Mouse (Mus musculus): ENCODE measurements around the gene Cdh12. TPM values are rescaled to one million over a fixed set of nuclear protein-coding genes. Genes with fewer than 3 reads are reported as not detected.
"Not testable (repeated sequence)": the region's sequence is repeated elsewhere in the genome, so short reads cannot be mapped to it uniquely, and the experiment has no call there.

The Cdh12 gene
- total and polyA plus RNA-seq, 2 experiments from 2014 or later: 14.3 to 14.5 TPM

DNA sequence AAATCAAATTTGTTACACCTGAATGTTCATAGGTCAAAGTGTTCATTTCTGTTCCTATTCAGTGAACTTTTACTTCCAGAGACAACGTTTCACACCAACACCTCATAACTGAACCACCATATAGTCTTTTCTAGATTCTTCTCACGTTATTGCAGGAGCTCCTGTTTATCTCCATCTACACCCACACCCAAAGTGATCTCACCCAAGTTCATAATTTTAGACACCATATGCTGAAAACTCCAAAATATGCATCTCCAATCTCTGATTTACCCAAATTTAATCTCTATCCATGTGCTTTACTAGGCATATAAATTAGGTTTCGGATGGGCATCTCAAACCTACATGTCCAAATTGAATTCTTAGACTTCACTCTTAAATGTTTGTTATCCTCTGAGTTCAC lies 13.4 kb downstream of the Cdh12 start:
- no peak overlapping the region for H3K4me3 ChIP-seq (ENCODE audit: low read depth, low read length)
- 82% methylated on average over 3 of the region's 3 CpGs for WGBS
- H3K9me3 ChIP-seq (ENCODE audit: low read length): no peaks in the 10 kb centered on the region
- H3K27ac ChIP-seq (ENCODE audit: low read depth, low read length): no peak overlapping the region
- no peaks in the 10 kb centered on the region for H3K4me1 ChIP-seq (ENCODE audit: insufficient read depth, low read length)
- no peak for DNase-seq (ENCODE audit: low spot score)
- ATAC-seq (ENCODE audit: low FRiP score): no peak
- TF ChIP-seq CTCF (IDR thresholded peaks at IDR 0.05): no peak
- H3K9ac ChIP-seq (replicated peaks; ENCODE audit: low read length, poor library complexity, severe bottlenecking): no peak overlapping the region
- no peak overlapping the region for H3K4me2 ChIP-seq (ENCODE audit: low read depth, low read length, poor library complexity, severe bottlenecking)
- H3K36me3 ChIP-seq (ENCODE audit: insufficient read depth, low read length): no peaks in the 10 kb centered on the region
- H3K27me3 ChIP-seq (ENCODE audit: insufficient read depth, low read length): no peaks in the 10 kb centered on the region

DNA sequence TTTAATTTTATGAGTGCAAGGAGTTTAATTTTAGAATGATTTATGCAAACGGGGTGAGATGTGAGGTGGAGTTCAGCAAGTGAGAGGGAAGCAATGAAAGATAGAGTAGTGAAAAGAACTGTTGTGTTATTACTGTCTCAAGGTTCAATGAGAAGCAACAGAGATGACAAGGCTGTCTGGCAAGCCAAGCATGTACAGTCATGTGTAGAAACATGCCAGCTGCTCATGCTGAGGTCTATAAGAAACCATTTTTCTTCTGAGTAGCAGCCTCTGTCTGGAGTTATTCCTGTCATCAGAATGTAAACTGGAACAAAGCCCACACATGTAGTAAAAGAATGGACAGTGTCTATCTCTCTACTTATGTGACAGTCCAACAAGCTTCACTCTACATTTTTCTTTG lies 14.5 kb downstream of the Cdh12 start:
- ATAC-seq (ENCODE audit: low FRiP score) (no peak), DNase-seq (ENCODE audit: low spot score) (peak; percentile 46)
- H3K27me3 ChIP-seq (ENCODE audit: insufficient read depth, low read length): no peaks in the 10 kb centered on the region
- no peaks in the 10 kb centered on the region for H3K36me3 ChIP-seq (ENCODE audit: insufficient read depth, low read length)
- WGBS: 89% methylated on average over 1 of the region's 1 CpGs
- no peak overlapping the region for H3K27ac ChIP-seq (ENCODE audit: low read depth, low read length)
- H3K4me3 ChIP-seq (ENCODE audit: low read depth, low read length): no peak overlapping the region
- no peak overlapping the region for H3K9ac ChIP-seq (replicated peaks; ENCODE audit: low read length, poor library complexity, severe bottlenecking)
- no peak overlapping the region for H3K4me2 ChIP-seq (ENCODE audit: low read depth, low read length, poor library complexity, severe bottlenecking)
- H3K9me3 ChIP-seq (ENCODE audit: low read length): no peaks in the 10 kb centered on the region
- no peak for TF ChIP-seq CTCF (IDR thresholded peaks at IDR 0.05)
- H3K4me1 ChIP-seq (ENCODE audit: insufficient read depth, low read length): no peaks in the 10 kb centered on the region

DNA sequence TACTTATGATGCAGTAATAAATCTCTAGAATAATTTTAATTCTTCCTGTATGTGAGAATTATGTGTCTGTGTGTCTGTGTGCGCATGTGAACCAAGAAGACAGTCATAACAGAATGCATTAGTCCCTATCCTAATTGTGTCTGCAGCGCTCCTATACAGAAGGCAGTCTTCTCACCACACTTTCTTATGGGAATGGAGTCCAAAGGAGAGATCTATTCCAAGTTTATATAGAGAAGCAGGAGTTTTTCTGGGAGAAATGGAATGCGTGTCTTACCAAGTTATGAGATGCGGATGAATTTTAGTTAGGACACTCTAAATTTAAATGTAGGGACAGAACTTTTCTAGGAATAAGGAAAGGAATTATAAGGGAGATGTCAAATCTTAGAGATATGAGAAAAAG lies 101.9 kb downstream of the Cdh12 start:
- H3K4me1 ChIP-seq (ENCODE audit: insufficient read depth, low read length): no peaks in the 10 kb centered on the region
- WGBS: 94% methylated on average over 4 of the region's 4 CpGs
- H3K27me3 ChIP-seq (ENCODE audit: insufficient read depth, low read length): no peaks in the 10 kb centered on the region
- H3K36me3 ChIP-seq (ENCODE audit: insufficient read depth, low read length): no peaks in the 10 kb centered on the region
- H3K4me3 ChIP-seq (ENCODE audit: low read depth, low read length): no peak overlapping the region
- no peak for DNase-seq (ENCODE audit: low spot score)
- no peak overlapping the region for H3K27ac ChIP-seq (ENCODE audit: low read depth, low read length)
- H3K9me3 ChIP-seq (ENCODE audit: low read length): no peaks in the 10 kb centered on the region
- no peak for TF ChIP-seq CTCF (IDR thresholded peaks at IDR 0.05)
- H3K9ac ChIP-seq (replicated peaks; ENCODE audit: low read length, poor library complexity, severe bottlenecking): no peak overlapping the region
- no peak for ATAC-seq (ENCODE audit: low FRiP score)
- no peak overlapping the region for H3K4me2 ChIP-seq (ENCODE audit: low read depth, low read length, poor library complexity, severe bottlenecking)

DNA sequence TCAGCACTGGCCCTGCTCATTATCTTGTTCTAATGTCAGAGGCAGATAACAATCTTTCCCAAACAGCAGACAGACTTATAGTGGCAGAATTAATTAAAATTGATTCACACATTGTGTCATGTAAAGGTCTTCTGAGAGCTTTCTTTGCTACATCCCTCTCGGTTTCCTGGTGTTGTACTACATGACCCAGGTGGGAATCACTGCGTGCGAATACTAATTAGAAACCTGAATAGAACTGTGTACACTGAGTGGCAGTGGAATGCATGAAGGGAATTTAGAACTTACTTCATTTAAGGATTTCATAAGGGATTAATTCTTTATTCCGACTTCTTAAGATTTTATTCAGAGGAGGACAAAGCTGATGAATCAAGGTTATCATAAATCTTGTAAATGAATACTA lies 121.9 kb downstream of the Cdh12 start:
- ATAC-seq (ENCODE audit: low FRiP score) (no peak), DNase-seq (ENCODE audit: low spot score) (no peak)
- Histone ChIP-seq H3K9ac (replicated peaks; ENCODE audit: low read length, poor library complexity, severe bottlenecking) (no peak overlapping the region), H3K4me3 (ENCODE audit: low read depth, low read length) (no peak overlapping the region), H3K4me1 (ENCODE audit: insufficient read depth, low read length) (no peaks in the 10 kb centered on the region), H3K36me3 (ENCODE audit: insufficient read depth, low read length) (no peaks in the 10 kb centered on the region), H3K9me3 (ENCODE audit: low read length) (no peaks in the 10 kb centered on the region), H3K27ac (ENCODE audit: low read depth, low read length) (no peak overlapping the region), H3K27me3 (ENCODE audit: insufficient read depth, low read length) (no peaks in the 10 kb centered on the region), H3K4me2 (ENCODE audit: low read depth, low read length, poor library complexity, severe bottlenecking) (no peak overlapping the region)
- TF ChIP-seq CTCF (IDR thresholded peaks at IDR 0.05): no peak
- 66% methylated on average over 4 of the region's 4 CpGs for WGBS

DNA sequence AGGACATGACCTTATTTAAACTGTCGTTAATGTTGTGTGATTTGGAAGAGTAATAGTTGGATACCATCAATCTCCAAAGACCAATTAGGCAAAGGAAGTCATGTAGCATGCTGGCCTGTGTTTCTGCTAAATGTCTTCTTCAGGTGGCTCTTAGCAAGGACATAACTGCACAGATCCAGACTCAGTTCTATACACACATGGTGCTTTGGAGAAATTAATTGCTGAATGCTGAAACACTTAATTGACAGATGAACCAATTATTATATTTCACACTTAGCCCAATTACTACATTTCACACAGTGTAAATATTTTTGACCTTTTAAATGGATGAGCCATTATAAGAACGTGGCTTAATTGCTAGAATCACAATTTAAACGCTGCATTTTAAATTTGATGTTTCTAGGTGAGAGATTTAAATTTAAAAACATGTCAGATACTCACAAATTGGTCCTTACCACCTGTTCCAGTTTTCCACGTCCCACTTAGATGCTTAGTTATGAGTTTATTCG lies 133.6 kb downstream of the Cdh12 start:
- 69% methylated on average over 5 of the region's 5 CpGs for WGBS
- H3K4me3 ChIP-seq (ENCODE audit: low read depth, low read length): no peak overlapping the region
- TF ChIP-seq CTCF (IDR thresholded peaks at IDR 0.05): no peak
- no peaks in the 10 kb centered on the region for H3K9me3 ChIP-seq (ENCODE audit: low read length)
- no peak overlapping the region for H3K27ac ChIP-seq (ENCODE audit: low read depth, low read length)
- no peaks in the 10 kb centered on the region for H3K4me1 ChIP-seq (ENCODE audit: insufficient read depth, low read length)
- H3K27me3 ChIP-seq (ENCODE audit: insufficient read depth, low read length): no peaks in the 10 kb centered on the region
- no peak for DNase-seq (ENCODE audit: low spot score)
- no peak overlapping the region for H3K4me2 ChIP-seq (ENCODE audit: low read depth, low read length, poor library complexity, severe bottlenecking)
- H3K36me3 ChIP-seq (ENCODE audit: insufficient read depth, low read length): no peaks in the 10 kb centered on the region
- no peak overlapping the region for H3K9ac ChIP-seq (replicated peaks; ENCODE audit: low read length, poor library complexity, severe bottlenecking)
- ATAC-seq (ENCODE audit: low FRiP score): no peak

DNA sequence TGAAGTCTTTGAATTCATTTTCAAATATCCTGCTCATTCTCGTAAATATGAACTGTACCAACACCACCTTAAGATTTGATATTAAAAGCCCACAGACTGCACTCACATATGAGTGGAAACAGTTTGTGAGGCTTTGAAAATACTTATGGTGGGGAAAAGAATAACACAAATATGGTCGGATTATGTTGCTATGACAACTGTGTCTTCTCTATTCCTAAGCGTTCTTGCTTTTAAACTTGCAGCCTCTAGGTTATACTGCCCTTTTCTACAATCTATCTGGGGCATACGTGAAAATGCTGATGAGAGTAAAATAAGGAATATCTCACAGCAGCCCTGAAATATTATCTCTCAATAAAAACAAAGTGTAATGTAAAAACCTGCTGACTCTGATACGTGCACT lies 142.5 kb downstream of the Cdh12 start:
- DNase-seq (ENCODE audit: low spot score) (peak; percentile 10), ATAC-seq (ENCODE audit: low FRiP score) (no peak)
- no peak overlapping the region for H3K4me2 ChIP-seq (ENCODE audit: low read depth, low read length, poor library complexity, severe bottlenecking)
- no peaks in the 10 kb centered on the region for H3K9me3 ChIP-seq (ENCODE audit: low read length)
- WGBS: 46% methylated on average over 5 of the region's 5 CpGs
- no peaks in the 10 kb centered on the region for H3K27me3 ChIP-seq (ENCODE audit: insufficient read depth, low read length)
- no peak for TF ChIP-seq CTCF (IDR thresholded peaks at IDR 0.05)
- no peaks in the 10 kb centered on the region for H3K4me1 ChIP-seq (ENCODE audit: insufficient read depth, low read length)
- H3K36me3 ChIP-seq (ENCODE audit: insufficient read depth, low read length): no peaks in the 10 kb centered on the region
- H3K9ac ChIP-seq (replicated peaks; ENCODE audit: low read length, poor library complexity, severe bottlenecking): no peak overlapping the region
- H3K27ac ChIP-seq (ENCODE audit: low read depth, low read length): peak overlapping the region; percentile 27; the same call in 1 of the 2 replicates
- H3K4me3 ChIP-seq (ENCODE audit: low read depth, low read length): no peak overlapping the region

DNA sequence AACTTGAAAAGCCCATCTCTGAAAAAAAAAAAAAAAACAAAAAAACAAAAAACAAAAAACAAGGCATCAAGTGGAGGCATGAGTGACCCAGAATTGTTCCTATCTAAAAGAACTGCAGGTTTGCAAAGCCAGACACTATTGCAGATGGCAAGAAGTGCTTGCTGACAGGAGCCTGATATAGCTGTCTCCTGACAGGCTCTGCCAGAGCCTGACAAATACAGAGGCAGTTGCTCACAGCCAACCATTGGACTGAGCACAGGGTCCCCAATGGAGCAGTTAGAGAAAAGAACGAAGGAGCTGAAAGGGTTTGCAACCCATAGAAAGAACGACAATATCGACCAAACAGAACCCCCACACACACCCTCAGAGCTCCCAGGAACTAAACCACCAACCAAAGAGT lies 156.7 kb downstream of the Cdh12 start:
- H3K4me2 ChIP-seq (ENCODE audit: low read depth, low read length, poor library complexity, severe bottlenecking); H3K9me3 ChIP-seq (ENCODE audit: low read length); H3K4me1 ChIP-seq (ENCODE audit: insufficient read depth, low read length); ATAC-seq (ENCODE audit: low FRiP score); H3K27ac ChIP-seq (ENCODE audit: low read depth, low read length); DNase-seq (ENCODE audit: low spot score); H3K9ac ChIP-seq (replicated peaks; ENCODE audit: low read length, poor library complexity, severe bottlenecking); H3K36me3 ChIP-seq (ENCODE audit: insufficient read depth, low read length); H3K4me3 ChIP-seq (ENCODE audit: low read depth, low read length); H3K27me3 ChIP-seq (ENCODE audit: insufficient read depth, low read length): not testable (repeated sequence)
- WGBS: 74% methylated on average over 3 of the region's 3 CpGs

All from midbrain, postnatal 0 days (tissue).